Mouse (Mus musculus): ENCODE measurements around the gene Vps18. TPM values are rescaled to one million over a fixed set of nuclear protein-coding genes. Genes with fewer than 3 reads are reported as not detected.
A peak's percentile ranks its signal among the peaks of the same experiment; 100 is the strongest.

Gene Vps18
- polyA plus RNA-seq, 1 experiment from 2014 or later = 37.4 TPM

- H3K79me2 ChIP-seq (ENCODE audit: inconsistent target) = peaks cover 21% of the 10 kb centered on the region
- H3K4me3 ChIP-seq (ENCODE audit: inconsistent target) = peak overlapping the region; percentile 44
- no peak overlapping the region for H3K27ac ChIP-seq
- 90% methylated on average over 9 of the region's 9 CpGs for whole genome bisulfite sequencing (ENCODE audit: missing documents)
- H3K36me3 ChIP-seq (ENCODE audit: inconsistent target) = no peaks in the 10 kb centered on the region
Observed at GRCm38 (mm10) chr2:119270286-119270642, 18.3 kb upstream of the Vps18 start.

- WGBS (ENCODE audit: missing documents) = 4% methylated on average over 46 of the region's 49 CpGs
- Histone ChIP-seq H3K27ac (no peak within 1 kb of the TSS), H3K79me2 (ENCODE audit: inconsistent target) (peaks cover 21% of the 10 kb centered on the region), H3K36me3 (ENCODE audit: inconsistent target) (no peaks in the 10 kb centered on the region), H3K4me3 (ENCODE audit: inconsistent target) (peak within 1 kb of the TSS; percentile 44)
Observed at GRCm38 (mm10) chr2:119270643-119271331, 17.8 kb upstream of the Vps18 start, which contains the start of gene Rhov. Rhov (minus strand) TSS chr2:119271272.

GRCm38 (mm10) chr2:119274126-119274525 is 14.4 kb upstream of the Vps18 start:
- no peak overlapping the region for H3K4me3 ChIP-seq (ENCODE audit: inconsistent target)

GRCm38 (mm10) chr2:119276926-119277325 is 11.6 kb upstream of the Vps18 start:
- Histone ChIP-seq H3K4me3 (ENCODE audit: inconsistent target) (no peak overlapping the region), H3K36me3 (ENCODE audit: inconsistent target) (no peaks in the 10 kb centered on the region), H3K79me2 (ENCODE audit: inconsistent target) (no peaks in the 10 kb centered on the region), H3K27ac (no peak overlapping the region)
- 80% methylated on average over 7 of the region's 7 CpGs for WGBS (ENCODE audit: missing documents)

More at GRCm38 (mm10) chr2:119274126-119274525, 14.4 kb upstream of the Vps18 start:
- WGBS (ENCODE audit: missing documents) = 100% methylated on average over 1 of the region's 1 CpGs
- peaks cover 16% of the 10 kb centered on the region for H3K79me2 ChIP-seq (ENCODE audit: inconsistent target)
- no peak overlapping the region for H3K27ac ChIP-seq
- no peaks in the 10 kb centered on the region for H3K36me3 ChIP-seq (ENCODE audit: inconsistent target)

- Histone ChIP-seq H3K36me3 (ENCODE audit: inconsistent target) (no peaks in the 10 kb centered on the region), H3K27ac (no peak overlapping the region), H3K79me2 (ENCODE audit: inconsistent target) (no peaks in the 10 kb centered on the region), H3K4me3 (ENCODE audit: inconsistent target) (no peak overlapping the region)
- WGBS (ENCODE audit: missing documents) = 94% methylated on average over 23 of the region's 23 CpGs
Observed at GRCm38 (mm10) chr2:119277810-119278209, 10.7 kb upstream of the Vps18 start.

GRCm38 (mm10) chr2:119281899-119282565 is 6.5 kb upstream of the Vps18 start:
- Histone ChIP-seq H3K79me2 (ENCODE audit: inconsistent target) (no peaks in the 10 kb centered on the region), H3K4me3 (ENCODE audit: inconsistent target) (no peak overlapping the region), H3K27ac (no peak overlapping the region), H3K36me3 (ENCODE audit: inconsistent target) (no peaks in the 10 kb centered on the region)
- 89% methylated on average over 5 of the region's 7 CpGs for WGBS (ENCODE audit: missing documents)

- WGBS (ENCODE audit: missing documents) = 98% methylated on average over 5 of the region's 5 CpGs
- Histone ChIP-seq H3K79me2 (ENCODE audit: inconsistent target) (peaks cover 32% of the 10 kb centered on the region), H3K27ac (no peak overlapping the region), H3K4me3 (ENCODE audit: inconsistent target) (no peak overlapping the region), H3K36me3 (ENCODE audit: inconsistent target) (peaks cover 21% of the 10 kb centered on the region)
Observed at GRCm38 (mm10) chr2:119287372-119287771, 1.2 kb upstream of the Vps18 start.

- 2% methylated on average over 11 of the region's 11 CpGs for WGBS (ENCODE audit: missing documents)
- Histone ChIP-seq H3K4me3 (ENCODE audit: inconsistent target) (peak overlapping the region; percentile 98), H3K36me3 (ENCODE audit: inconsistent target) (peaks cover 37% of the 10 kb centered on the region), H3K79me2 (ENCODE audit: inconsistent target) (peaks cover 49% of the 10 kb centered on the region), H3K27ac (peak overlapping the region; percentile 99)
Observed at GRCm38 (mm10) chr2:119289014-119289416, 475 bp downstream of the Vps18 start.

- Histone ChIP-seq H3K36me3 (ENCODE audit: inconsistent target) (peaks cover 63% of the 10 kb centered on the region), H3K4me3 (ENCODE audit: inconsistent target) (no peak overlapping the region), H3K27ac (no peak overlapping the region), H3K79me2 (ENCODE audit: inconsistent target) (peaks cover 81% of the 10 kb centered on the region)
- 94% methylated on average over 5 of the region's 5 CpGs for WGBS (ENCODE audit: missing documents)
Observed at GRCm38 (mm10) chr2:119292281-119292680, 3.7 kb downstream of the Vps18 start.

GRCm38 (mm10) chr2:119292852-119293251 is 4.3 kb downstream of the Vps18 start:
- Histone ChIP-seq H3K36me3 (ENCODE audit: inconsistent target) (peaks cover 68% of the 10 kb centered on the region), H3K79me2 (ENCODE audit: inconsistent target) (peaks cover 87% of the 10 kb centered on the region), H3K27ac (no peak overlapping the region), H3K4me3 (ENCODE audit: inconsistent target) (no peak overlapping the region)
- WGBS (ENCODE audit: missing documents) = 92% methylated on average over 17 of the region's 17 CpGs

GRCm38 (mm10) chr2:119293311-119293710 is 4.8 kb downstream of the Vps18 start:
- no peak overlapping the region for H3K4me3 ChIP-seq (ENCODE audit: inconsistent target)
- H3K36me3 ChIP-seq (ENCODE audit: inconsistent target) = peaks cover 71% of the 10 kb centered on the region
- WGBS (ENCODE audit: missing documents) = 95% methylated on average over 15 of the region's 17 CpGs
- H3K79me2 ChIP-seq (ENCODE audit: inconsistent target) = peaks cover 92% of the 10 kb centered on the region
- no peak overlapping the region for H3K27ac ChIP-seq

GRCm38 (mm10) chr2:119293776-119294390 is 5.3 kb downstream of the Vps18 start:
- Histone ChIP-seq H3K27ac (no peak overlapping the region), H3K79me2 (ENCODE audit: inconsistent target) (peaks cover 97% of the 10 kb centered on the region), H3K36me3 (ENCODE audit: inconsistent target) (peaks cover 76% of the 10 kb centered on the region), H3K4me3 (ENCODE audit: inconsistent target) (no peak overlapping the region)
- 92% methylated on average over 34 of the region's 34 CpGs for WGBS (ENCODE audit: missing documents)

GRCm38 (mm10) chr2:119294411-119294810 is 5.9 kb downstream of the Vps18 start:
- Histone ChIP-seq H3K36me3 (ENCODE audit: inconsistent target) (peaks cover 81% of the 10 kb centered on the region), H3K4me3 (ENCODE audit: inconsistent target) (no peak overlapping the region)
- WGBS (ENCODE audit: missing documents) = 93% methylated on average over 18 of the region's 18 CpGs

GRCm38 (mm10) chr2:119296756-119297155 is 8.2 kb downstream of the Vps18 start:
- no peak overlapping the region for H3K27ac ChIP-seq
- peaks cover 67% of the 10 kb centered on the region for H3K36me3 ChIP-seq (ENCODE audit: inconsistent target)
- WGBS (ENCODE audit: missing documents) = 62% methylated on average over 12 of the region's 12 CpGs
- peaks cover 84% of the 10 kb centered on the region for H3K79me2 ChIP-seq (ENCODE audit: inconsistent target)
- H3K4me3 ChIP-seq (ENCODE audit: inconsistent target) = no peak overlapping the region

More at GRCm38 (mm10) chr2:119294411-119294810, 5.9 kb downstream of the Vps18 start:
- H3K27ac ChIP-seq = no peak overlapping the region
- H3K79me2 ChIP-seq (ENCODE audit: inconsistent target) = peaks cover 100% of the 10 kb centered on the region

- Histone ChIP-seq H3K4me3 (ENCODE audit: inconsistent target) (no peak overlapping the region), H3K79me2 (ENCODE audit: inconsistent target) (peaks cover 77% of the 10 kb centered on the region), H3K36me3 (ENCODE audit: inconsistent target) (peaks cover 60% of the 10 kb centered on the region), H3K27ac (no peak overlapping the region)
- 94% methylated on average over 19 of the region's 19 CpGs for WGBS (ENCODE audit: missing documents)
Observed at GRCm38 (mm10) chr2:119297506-119297905, 9.0 kb downstream of the Vps18 start.
